In genomic region chr13:51567078-51567395, GRCm38 (mm10) we compare ENCODE assay signal across 7 mouse cellular contexts. TPM values are rescaled to one million over a fixed set of nuclear protein-coding genes. Genes with fewer than 3 reads are reported as not detected.
DNase-seq lines count a peak whose midpoint lies in the region; ATAC-seq and TF ChIP-seq lines count a peak whose summit lies in the region.

No protein-coding gene starts in this region.

- H3K9ac ChIP-seq in embryonic facial prominence, embryonic 14.5 days (ENCODE audit: low read depth, low read length): peak overlapping the region; percentile 66
- peak overlapping the region; percentile 84 for H3K9ac ChIP-seq in hindbrain, embryonic 13.5 days
- H3K9ac ChIP-seq in midbrain, embryonic 15.5 days: peak overlapping the region; percentile 57

- no peak for TF ChIP-seq CTCF in left cerebral cortex, adult 2 months (IDR thresholded peaks at IDR 0.05)

- H3K36me3 ChIP-seq in embryonic facial prominence, embryonic 14.5 days (ENCODE audit: control insufficient read depth, insufficient read depth, low read length): no peaks in the 10 kb centered on the region
- H3K36me3 ChIP-seq in hindbrain, embryonic 13.5 days: no peaks in the 10 kb centered on the region
- H3K36me3 ChIP-seq in midbrain, embryonic 15.5 days (replicated peaks): no peaks in the 10 kb centered on the region

- intact Hi-C loops in left cerebral cortex, adult 2 months (cut with DNase I): loop anchor here (2.0 kb wide), 1 partner anchor 38 kb away; no protein-coding TSS in a partner anchor
- intact Hi-C loops in left cerebral cortex, postnatal 14 days (cut with DNase I): loop anchor here (5.0 to 10.0 kb wide), 3 partner anchors 35 to 130 kb away; no protein-coding TSS in a partner anchor

- H3K4me2 ChIP-seq in embryonic facial prominence, embryonic 14.5 days (ENCODE audit: low read depth, low read length): peak overlapping the region; percentile 97
- peak overlapping the region; percentile 97 for H3K4me2 ChIP-seq in hindbrain, embryonic 13.5 days
- peak overlapping the region; percentile 96 for H3K4me2 ChIP-seq in midbrain, embryonic 15.5 days

- H3K27ac ChIP-seq in left cerebral cortex, adult 2 months: peak overlapping the region; percentile 84
- no peak overlapping the region for H3K27ac ChIP-seq in embryonic facial prominence, embryonic 14.5 days (replicated peaks; ENCODE audit: low read depth, low read length)
- H3K27ac ChIP-seq in hindbrain, embryonic 13.5 days: 0 out of 2 replicates have a peak overlapping the region, but pooled peaks have one; percentile 44
- H3K27ac ChIP-seq in midbrain, embryonic 15.5 days: peak overlapping the region; percentile 1; the same call in 1 of the 2 replicates

- ATAC-seq in embryonic facial prominence, embryonic 14.5 days (ENCODE audit: low read depth): no peak
- no peak for ATAC-seq in hindbrain, embryonic 13.5 days (ENCODE audit: low FRiP score)
- no peak for ATAC-seq in midbrain, embryonic 15.5 days (replicated peaks)
- no peak for ATAC-seq in megakaryocyte progenitor cell, adult 5-6 weeks (replicated peaks; ENCODE audit: poor library complexity)

- DNase-seq in left cerebral cortex, adult 2 months (ENCODE audit: extremely low spot score in 1 of 2, low spot score in 2 of 2): peak; percentile 41
- DNase-seq in left cerebral cortex, postnatal 14 days (ENCODE audit: low spot score in 2 of 2): no peak
- DNase-seq in embryonic facial prominence, embryonic 14.5 days (ENCODE audit: low spot score): no peak
- no peak for DNase-seq in frontal cortex, postnatal 25 days (ENCODE audit: low spot score in 2 of 2)

- peaks cover 29% of the 10 kb centered on the region for H3K4me1 ChIP-seq in embryonic facial prominence, embryonic 14.5 days (ENCODE audit: control insufficient read depth, insufficient read depth, low read length)
- peaks cover 53% of the 10 kb centered on the region for H3K4me1 ChIP-seq in hindbrain, embryonic 13.5 days (replicated peaks)
- peaks cover 46% of the 10 kb centered on the region for H3K4me1 ChIP-seq in midbrain, embryonic 15.5 days

- no peaks in the 10 kb centered on the region for H3K9me3 ChIP-seq in embryonic facial prominence, embryonic 14.5 days (ENCODE audit: control insufficient read depth, low read length)
- no peaks in the 10 kb centered on the region for H3K9me3 ChIP-seq in hindbrain, embryonic 13.5 days
- H3K9me3 ChIP-seq in midbrain, embryonic 15.5 days: no peaks in the 10 kb centered on the region

- peaks cover 60% of the 10 kb centered on the region for H3K27me3 ChIP-seq in embryonic facial prominence, embryonic 14.5 days (replicated peaks; ENCODE audit: control insufficient read depth, insufficient read depth, low read length)
- H3K27me3 ChIP-seq in hindbrain, embryonic 13.5 days: peaks cover 45% of the 10 kb centered on the region
- peaks cover 7% of the 10 kb centered on the region; the same call in 1 of the 2 replicates for H3K27me3 ChIP-seq in midbrain, embryonic 15.5 days (replicated peaks)

- 1% methylated on average over 17 of the region's 42 CpGs for WGBS in embryonic facial prominence, embryonic 14.5 days
- 1% methylated on average over 37 of the region's 42 CpGs for WGBS in hindbrain, embryonic 13.5 days
- WGBS in midbrain, embryonic 15.5 days: under 1% methylated on average over 42 of the region's 42 CpGs

- peak overlapping the region; percentile 86 for H3K4me3 ChIP-seq in left cerebral cortex, adult 2 months
- H3K4me3 ChIP-seq in embryonic facial prominence, embryonic 14.5 days (ENCODE audit: low read depth, low read length): peak overlapping the region; percentile 55
- peak overlapping the region; percentile 58 for H3K4me3 ChIP-seq in hindbrain, embryonic 13.5 days
- peak overlapping the region; percentile 57 for H3K4me3 ChIP-seq in midbrain, embryonic 15.5 days

RNA-seq across cellular contexts. Expression of gene Shc3, which starts 2.2 kb away (rescaled TPM):
- 100 to 1,000 TPM; 234 to 242 TPM for total RNA-seq in left cerebral cortex, adult 2 months (2021)
- total RNA-seq in left cerebral cortex, postnatal 14 days (2021): 100 to 1,000 TPM; 218 to 226 TPM
- polyA plus RNA-seq in embryonic facial prominence, embryonic 14.5 days (2014; fragmentation: Nextera tagmentation; extraction: Ambion mirVana): 1.3 and 1.5 TPM in 2 replicates
- polyA plus RNA-seq in hindbrain, embryonic 13.5 days (2015; fragmentation: Nextera tagmentation; extraction: Ambion mirVana): 4.1 and 4.2 TPM in 2 replicates
- 7.4 and 8.1 TPM in 2 replicates for polyA plus RNA-seq in midbrain, embryonic 15.5 days (2015; fragmentation: Nextera tagmentation; extraction: Ambion mirVana)
- not detected in 2 replicates for total RNA-seq in megakaryocyte progenitor cell, adult 5-6 weeks (2015)
- total RNA-seq in megakaryocyte progenitor cell, adult 5-6 weeks (2017): not detected in 2 replicates

Comparison
In these comparisons a context has a peak if more than half of its experiments do, and no peak if none do; other contexts are left out.
1. DNase-seq: peak in left cerebral cortex, adult 2 months (2 of 2); none in left cerebral cortex, postnatal 14 days (0 of 2), embryonic facial prominence, embryonic 14.5 days (single experiment) and frontal cortex, postnatal 25 days (0 of 2).
2. RNA of gene Shc3, which starts 2.2 kb away (total RNA-seq): 234 to 242 TPM in left cerebral cortex, adult 2 months and 218 to 226 TPM in left cerebral cortex, postnatal 14 days; not detected in megakaryocyte progenitor cell, adult 5-6 weeks; every median in the first group is over 100 times any median in the second.
3. Peak in every context shown above with its lines, with median percentiles within 50 percentile points of each other: H3K4me3 ChIP-seq, H3K4me2 ChIP-seq and H3K9ac ChIP-seq.